Mouse (Mus musculus): ENCODE measurements around the gene Mmel1.

DNA sequence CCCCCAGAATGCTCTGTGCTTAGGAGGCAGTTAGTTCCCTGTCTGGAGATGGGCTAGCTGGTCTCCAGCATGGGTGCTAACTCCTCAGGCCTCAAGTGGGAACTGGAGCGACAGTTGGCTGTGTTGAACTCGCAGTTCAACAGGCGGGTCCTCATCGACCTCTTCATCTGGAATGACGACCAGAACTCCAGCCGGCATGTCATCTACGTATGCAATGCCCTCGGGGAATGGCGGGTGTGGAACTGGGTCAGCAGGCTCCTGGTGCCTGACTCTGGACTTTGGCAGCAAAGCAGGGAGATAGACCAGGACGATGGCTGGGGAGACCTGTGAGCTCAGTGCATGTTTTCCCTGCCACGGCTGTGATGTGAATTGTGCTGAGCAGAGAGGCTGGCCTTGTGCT is 16.0 kb downstream of the Mmel1 start:
- TF ChIP-seq POLR2A (IDR thresholded peaks at IDR 0.05; ENCODE audit: insufficient read depth, low read depth, low read length) (no peak), CTCF (IDR thresholded peaks at IDR 0.05; ENCODE audit: insufficient read depth, low read depth, low read length) (no peak)
